Mouse (Mus musculus) intestine, postnatal 0 days (tissue): ENCODE measurements around the gene Olig1. TPM values are rescaled to one million over a fixed set of nuclear protein-coding genes. Genes with fewer than 3 reads are reported as not detected.
"Not testable (repeated sequence)": the region's sequence is repeated elsewhere in the genome, so short reads cannot be mapped to it uniquely, and the experiment has no call there.

Experiments used
- ATAC-seq: fragments of 200-750 bp; cut with Nextera tagmentation; 2 replicates; pipeline ENCODE4 v1.8.0; 2017; ENCODE audit warnings: mild to moderate bottlenecking, moderate TSS enrichment, moderate library complexity
- H3K27ac ChIP-seq: fragments of 300-500 bp; sonication (generic); 2 replicates; pipeline ENCODE4 v1.5.1; 2014; ENCODE audit warnings: mild to moderate bottlenecking, low read depth, low read length, moderate library complexity
- H3K27me3 ChIP-seq: fragments of 300-500 bp; sonication (generic); replicated peaks from 2 replicates; pipeline ENCODE4 v1.6.1; 2014; ENCODE audit warnings: low read length, mixed read lengths; ENCODE audit not compliant: control insufficient read depth, insufficient read depth
- H3K36me3 ChIP-seq: fragments of 300-500 bp; sonication (generic); 2 replicates; pipeline ENCODE4 v1.6.1; 2014; ENCODE audit warnings: mild to moderate bottlenecking, moderate library complexity; ENCODE audit not compliant: control insufficient read depth, insufficient read depth
- H3K4me1 ChIP-seq: fragments of 300-500 bp; sonication (generic); replicated peaks from 2 replicates; pipeline ENCODE4 v1.6.1; 2014; ENCODE audit warnings: antibody characterized with exemption, low read length, mixed read lengths; ENCODE audit not compliant: control insufficient read depth, insufficient read depth
- H3K4me2 ChIP-seq: fragments of 300-500 bp; sonication (generic); replicated peaks from 2 replicates; pipeline ENCODE4 v1.6.1; 2014; ENCODE audit warnings: low read depth, mild to moderate bottlenecking, moderate library complexity
- H3K4me3 ChIP-seq: fragments of 300-500 bp; sonication (generic); 2 replicates; pipeline ENCODE4 v1.5.1; 2014; ENCODE audit warnings: low read depth, low read length
- H3K9ac ChIP-seq: fragments of 300-500 bp; sonication (generic); 2 replicates; pipeline ENCODE4 v1.6.1; 2014; ENCODE audit warnings: mild to moderate bottlenecking, low read depth, low read length
- H3K9me3 ChIP-seq: fragments of 300-500 bp; sonication (generic); 2 replicates; pipeline ENCODE4 v1.6.1; 2016; ENCODE audit warnings: mixed run types; ENCODE audit not compliant: control insufficient read depth
- CTCF ChIP-seq: sonication (generic); IDR thresholded peaks from 2 replicates; pipeline ENCODE4 v1.5.1; 2016; ENCODE audit warnings: low read depth, mild to moderate bottlenecking, control low read depth, antibody characterized with exemption, moderate library complexity
- WGBS: fragments of 180-500 bp; shearing (Covaris S2); extraction: QIAGEN DNeasy Blood & Tissue Kit; methylation state at CpG from one replicate; pipeline ENCODE4 v1.1.7; 2014; 5-methylcytosine and 5-hydroxymethylcytosine counted together
- polyA plus RNA-seq: library from polyadenylated mRNA; unstranded; fragments of >200 nt; fragmentation: Nextera tagmentation; extraction: Ambion mirVana; gene quantifications from 2 replicates; pipeline ENCODE4 v1.2.1, GENCODE M21; 2015

Olig1 gene
- polyA plus RNA-seq, 1 experiment from 2014 or later = not detected

- Histone ChIP-seq H3K9me3 (no peaks in the 10 kb centered on the region), H3K9ac (no peak overlapping the region), H3K36me3 (no peaks in the 10 kb centered on the region), H3K4me2 (no peak overlapping the region), H3K4me3 (no peak overlapping the region), H3K27me3 (peaks cover 42% of the 10 kb centered on the region), H3K4me1 (no peaks in the 10 kb centered on the region), H3K27ac (no peak overlapping the region)
- TF ChIP-seq CTCF = no peak
- 58% methylated on average over 4 of the region's 4 CpGs for WGBS
- no peak for ATAC-seq
Measured at GRCm38 (mm10) chr16:91239024-91239423, 30.5 kb upstream of the Olig1 start.

- no peak for ATAC-seq
- H3K27ac ChIP-seq = no peak overlapping the region
- no peak overlapping the region for H3K4me2 ChIP-seq
- H3K27me3 ChIP-seq = peaks cover 9% of the 10 kb centered on the region; the same call in 1 of the 2 replicates
- H3K9me3 ChIP-seq = no peaks in the 10 kb centered on the region
- no peaks in the 10 kb centered on the region for H3K36me3 ChIP-seq
- no peak overlapping the region for H3K4me3 ChIP-seq
- TF ChIP-seq CTCF = no peak
- no peaks in the 10 kb centered on the region for H3K4me1 ChIP-seq
- no peak overlapping the region for H3K9ac ChIP-seq
- 73% methylated on average over 9 of the region's 9 CpGs for WGBS
Measured at GRCm38 (mm10) chr16:91246292-91246691, 23.3 kb upstream of the Olig1 start.

GRCm38 (mm10) chr16:91255419-91256164, 14.0 kb upstream of the Olig1 start:
- H3K27me3 ChIP-seq, H3K4me3 ChIP-seq, H3K9me3 ChIP-seq, H3K36me3 ChIP-seq, H3K9ac ChIP-seq, H3K4me1 ChIP-seq: not testable (repeated sequence)
- 10% methylated on average over 21 of the region's 28 CpGs for WGBS
- ATAC-seq = peak; percentile 93
- Histone ChIP-seq H3K27ac (0 out of 2 replicates have a peak overlapping the region, but pooled peaks have one; percentile 30), H3K4me2 (peak overlapping the region; percentile 54)

GRCm38 (mm10) chr16:91258956-91259355, 10.6 kb upstream of the Olig1 start:
- no peak overlapping the region for H3K9ac ChIP-seq
- no peak for TF ChIP-seq CTCF
- H3K36me3 ChIP-seq = no peaks in the 10 kb centered on the region
- no peaks in the 10 kb centered on the region for H3K4me1 ChIP-seq
- H3K4me3 ChIP-seq = no peak overlapping the region
- WGBS = 31% methylated on average over 3 of the region's 3 CpGs
- H3K27ac ChIP-seq = no peak overlapping the region
- peak; percentile 61 for ATAC-seq
- no peaks in the 10 kb centered on the region for H3K9me3 ChIP-seq
- H3K27me3 ChIP-seq = peaks cover 11% of the 10 kb centered on the region; the same call in 1 of the 2 replicates
- H3K4me2 ChIP-seq = no peak overlapping the region

- 82% methylated on average over 3 of the region's 3 CpGs for WGBS
- no peak overlapping the region for H3K9ac ChIP-seq
- no peaks in the 10 kb centered on the region for H3K36me3 ChIP-seq
- no peak overlapping the region for H3K27ac ChIP-seq
- H3K4me1 ChIP-seq = no peaks in the 10 kb centered on the region
- ATAC-seq = no peak
- peaks cover 14% of the 10 kb centered on the region for H3K27me3 ChIP-seq
- no peak overlapping the region for H3K4me3 ChIP-seq
- no peak for TF ChIP-seq CTCF
- H3K4me2 ChIP-seq = no peak overlapping the region
- H3K9me3 ChIP-seq = no peaks in the 10 kb centered on the region
Measured at GRCm38 (mm10) chr16:91260861-91261260, 8.7 kb upstream of the Olig1 start.

- no peak for TF ChIP-seq CTCF
- Histone ChIP-seq H3K9me3 (no peaks in the 10 kb centered on the region), H3K4me2 (no peak overlapping the region), H3K9ac (no peak overlapping the region), H3K4me1 (no peaks in the 10 kb centered on the region), H3K27ac (no peak overlapping the region), H3K27me3 (peaks cover 27% of the 10 kb centered on the region), H3K4me3 (no peak overlapping the region), H3K36me3 (no peaks in the 10 kb centered on the region)
- 38% methylated on average over 12 of the region's 12 CpGs for WGBS
- ATAC-seq = no peak
Measured at GRCm38 (mm10) chr16:91262467-91263220, 6.9 kb upstream of the Olig1 start.
